Mouse (Mus musculus) thymus, adult 2 months (tissue): ENCODE results near the gene Syt16. TPM values are rescaled to one million over a fixed set of nuclear protein-coding genes. Genes with fewer than 3 reads are reported as not detected.

ENCODE experiments used
- DNase-seq: peaks from one replicate; pipeline ENCODE4 v3.0.0; 2021
- H3K27ac ChIP-seq: fragments of 200-500 bp; 2 replicates; pipeline ENCODE4 v1.5.1; 2012; ENCODE audit warnings: low read length, control low read depth; ENCODE audit not compliant: control insufficient read depth, insufficient read depth
- H3K27me3 ChIP-seq: fragments of 200-500 bp; 2 replicates; pipeline ENCODE4 v1.6.1; 2012; ENCODE audit warnings: mild to moderate bottlenecking, low read length, moderate library complexity, mixed read lengths; ENCODE audit not compliant: control insufficient read depth, insufficient read depth
- H3K36me3 ChIP-seq: fragments of 200-500 bp; 2 replicates; pipeline ENCODE4 v1.6.1; 2012; ENCODE audit warnings: mild to moderate bottlenecking, low read length, moderate library complexity; ENCODE audit not compliant: control insufficient read depth, insufficient read depth
- H3K4me1 ChIP-seq: fragments of 200-500 bp; replicated peaks from 2 replicates; pipeline ENCODE4 v1.6.1; 2012; ENCODE audit warnings: low read length; ENCODE audit not compliant: control insufficient read depth, insufficient read depth
- H3K4me3 ChIP-seq: fragments of 200-500 bp; 2 replicates; pipeline ENCODE4 v1.5.1; 2012; ENCODE audit warnings: mild to moderate bottlenecking, low read length, control low read depth, moderate library complexity; ENCODE audit not compliant: control insufficient read depth, insufficient read depth
- CTCF ChIP-seq: fragments of 200-500 bp; IDR thresholded peaks from 2 replicates; pipeline ENCODE4 v1.5.1; 2012; ENCODE audit warnings: mild to moderate bottlenecking, control low read depth, low read length, moderate library complexity, borderline replicate concordance; ENCODE audit not compliant: control insufficient read depth, poor library complexity, insufficient read depth; ENCODE audit errors: extremely low read depth
- POLR2A ChIP-seq: fragments of 200-500 bp; IDR thresholded peaks from 2 replicates; pipeline ENCODE4 v1.6.1; 2012; ENCODE audit warnings: mild to moderate bottlenecking, low read length, control low read depth, moderate library complexity; ENCODE audit not compliant: control insufficient read depth, poor library complexity, insufficient read depth; ENCODE audit errors: extremely low read depth
- WGBS: fragments of 180-500 bp; shearing (Covaris S2); methylation state at CpG from one replicate; pipeline ENCODE4 v1.1.7; 2018; 5-methylcytosine and 5-hydroxymethylcytosine counted together
- polyA plus RNA-seq: library from polyadenylated mRNA; depleted of rRNA; stranded (reverse); fragments of >200 nt; gene quantifications from 2 replicates; pipeline ENCODE4 v1.2.3, GENCODE M21; 2012

Syt16 gene
- polyA plus RNA-seq, 1 experiment: not detected

GRCm38 (mm10) chr12:74268644-74269285 is 271.3 kb downstream of the Syt16 start:
- Histone ChIP-seq H3K27ac (no peak overlapping the region), H3K27me3 (no peaks in the 10 kb centered on the region), H3K36me3 (no peaks in the 10 kb centered on the region), H3K4me3 (no peak overlapping the region), H3K4me1 (no peaks in the 10 kb centered on the region)
- 83% methylated on average over 15 of the region's 15 CpGs for WGBS
- DNase-seq: no peak
- TF ChIP-seq POLR2A: no peak
- no peak for TF ChIP-seq CTCF

- Histone ChIP-seq H3K36me3 (no peaks in the 10 kb centered on the region), H3K27me3 (no peaks in the 10 kb centered on the region), H3K4me1 (no peaks in the 10 kb centered on the region), H3K27ac (no peak overlapping the region), H3K4me3 (no peak overlapping the region)
- TF ChIP-seq POLR2A: no peak
- no peak for TF ChIP-seq CTCF
- DNase-seq: no peak
- WGBS: 94% methylated on average over 17 of the region's 17 CpGs
These were observed 275.1 kb downstream of the Syt16 start for GRCm38 (mm10) chr12:74272545-74272944.

DNA sequence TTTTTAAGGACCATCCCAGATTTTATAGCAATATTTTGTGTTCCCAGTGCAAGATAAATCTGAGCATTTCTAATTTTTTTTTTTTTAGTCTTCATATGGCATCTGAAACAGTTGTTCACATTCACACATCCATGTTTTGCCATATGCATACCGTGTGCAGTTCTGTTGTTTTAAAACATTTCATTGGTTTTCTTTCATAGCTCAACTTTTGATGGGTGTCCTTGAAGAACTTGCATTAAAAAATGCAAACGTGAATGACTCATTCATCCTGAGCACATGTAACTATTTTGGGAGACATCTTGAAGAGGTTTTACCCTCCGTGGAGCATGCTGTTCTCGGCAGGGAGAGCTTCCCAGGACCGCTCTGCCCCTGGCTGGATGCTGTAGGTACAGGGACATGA is 279.8 kb downstream of the Syt16 start:
- TF ChIP-seq POLR2A (no peak), CTCF (no peak)
- no peaks in the 10 kb centered on the region for H3K27me3 ChIP-seq
- 80% methylated on average over 5 of the region's 5 CpGs for WGBS
- H3K36me3 ChIP-seq: no peaks in the 10 kb centered on the region
- no peaks in the 10 kb centered on the region for H3K4me1 ChIP-seq
- DNase-seq: no peak
- H3K27ac ChIP-seq: no peak overlapping the region
- no peak overlapping the region for H3K4me3 ChIP-seq

GRCm38 (mm10) chr12:74281403-74281802 is 283.9 kb downstream of the Syt16 start:
- WGBS: 87% methylated on average over 4 of the region's 4 CpGs
- H3K4me1 ChIP-seq: no peaks in the 10 kb centered on the region
- H3K4me3 ChIP-seq: no peak overlapping the region
- no peaks in the 10 kb centered on the region for H3K36me3 ChIP-seq
- H3K27me3 ChIP-seq: peaks cover 2% of the 10 kb centered on the region; the same call in 1 of the 2 replicates
- no peak for TF ChIP-seq CTCF
- TF ChIP-seq POLR2A: no peak
- no peak overlapping the region for H3K27ac ChIP-seq
- no peak for DNase-seq

GRCm38 (mm10) chr12:74282846-74283245 is 285.4 kb downstream of the Syt16 start:
- Histone ChIP-seq H3K4me1 (no peaks in the 10 kb centered on the region), H3K27me3 (peaks cover 2% of the 10 kb centered on the region; the same call in 1 of the 2 replicates), H3K27ac (no peak overlapping the region), H3K4me3 (no peak overlapping the region), H3K36me3 (no peaks in the 10 kb centered on the region)
- DNase-seq: no peak
- 73% methylated on average over 1 of the region's 1 CpGs for WGBS
- TF ChIP-seq CTCF: no peak
- TF ChIP-seq POLR2A: no peak

GRCm38 (mm10) chr12:74284020-74284684 is 286.7 kb downstream of the Syt16 start:
- TF ChIP-seq POLR2A (no peak), CTCF (no peak)

DNA sequence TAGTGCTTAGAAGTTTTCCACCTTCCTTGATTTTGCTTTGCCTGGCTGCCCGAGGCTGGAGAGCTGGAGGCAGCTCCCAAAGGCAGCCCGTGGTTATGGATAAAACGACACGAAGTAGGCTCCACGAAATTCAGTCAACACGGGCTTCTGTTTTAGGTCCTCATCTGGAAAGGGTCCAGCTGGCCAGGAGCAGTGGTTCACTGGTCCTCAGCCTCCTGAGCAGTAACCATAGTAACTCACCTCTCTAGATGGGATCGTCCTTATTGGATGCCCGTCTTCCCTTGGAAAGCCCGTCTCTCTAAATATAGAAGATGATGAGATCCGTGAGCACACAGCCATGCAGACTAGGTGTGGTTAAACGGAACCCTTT is 287.2 kb downstream of the Syt16 start:
- H3K4me1 ChIP-seq: no peaks in the 10 kb centered on the region
- TF ChIP-seq CTCF (no peak), POLR2A (no peak)
- no peak overlapping the region for H3K4me3 ChIP-seq
- DNase-seq: no peak
- 17% methylated on average over 11 of the region's 11 CpGs for WGBS
- no peaks in the 10 kb centered on the region for H3K36me3 ChIP-seq
- H3K27ac ChIP-seq: no peak overlapping the region
- H3K27me3 ChIP-seq: peaks cover 2% of the 10 kb centered on the region; the same call in 1 of the 2 replicates

More at GRCm38 (mm10) chr12:74284020-74284684, 286.7 kb downstream of the Syt16 start:
- peak; percentile 35 for DNase-seq
- 3% methylated on average over 49 of the region's 49 CpGs for WGBS
- H3K4me1 ChIP-seq: no peaks in the 10 kb centered on the region
- no peaks in the 10 kb centered on the region for H3K36me3 ChIP-seq
- no peak overlapping the region for H3K4me3 ChIP-seq
- no peak overlapping the region for H3K27ac ChIP-seq
- peaks cover 2% of the 10 kb centered on the region; the same call in 1 of the 2 replicates for H3K27me3 ChIP-seq
